Mouse (Mus musculus) spleen, postnatal 10 days (tissue): ENCODE measurements around the gene Taf11.
A peak's percentile ranks its signal among the peaks of the same experiment; 100 is the strongest.

ENCODE experiments used
- DNase-seq, 2 experiments: peaks; one replicate each; pipeline ENCODE4 v3.0.0; 2021 to 2022; ENCODE audit warnings: low spot score in 2 of 2

Taf11 gene

DNA sequence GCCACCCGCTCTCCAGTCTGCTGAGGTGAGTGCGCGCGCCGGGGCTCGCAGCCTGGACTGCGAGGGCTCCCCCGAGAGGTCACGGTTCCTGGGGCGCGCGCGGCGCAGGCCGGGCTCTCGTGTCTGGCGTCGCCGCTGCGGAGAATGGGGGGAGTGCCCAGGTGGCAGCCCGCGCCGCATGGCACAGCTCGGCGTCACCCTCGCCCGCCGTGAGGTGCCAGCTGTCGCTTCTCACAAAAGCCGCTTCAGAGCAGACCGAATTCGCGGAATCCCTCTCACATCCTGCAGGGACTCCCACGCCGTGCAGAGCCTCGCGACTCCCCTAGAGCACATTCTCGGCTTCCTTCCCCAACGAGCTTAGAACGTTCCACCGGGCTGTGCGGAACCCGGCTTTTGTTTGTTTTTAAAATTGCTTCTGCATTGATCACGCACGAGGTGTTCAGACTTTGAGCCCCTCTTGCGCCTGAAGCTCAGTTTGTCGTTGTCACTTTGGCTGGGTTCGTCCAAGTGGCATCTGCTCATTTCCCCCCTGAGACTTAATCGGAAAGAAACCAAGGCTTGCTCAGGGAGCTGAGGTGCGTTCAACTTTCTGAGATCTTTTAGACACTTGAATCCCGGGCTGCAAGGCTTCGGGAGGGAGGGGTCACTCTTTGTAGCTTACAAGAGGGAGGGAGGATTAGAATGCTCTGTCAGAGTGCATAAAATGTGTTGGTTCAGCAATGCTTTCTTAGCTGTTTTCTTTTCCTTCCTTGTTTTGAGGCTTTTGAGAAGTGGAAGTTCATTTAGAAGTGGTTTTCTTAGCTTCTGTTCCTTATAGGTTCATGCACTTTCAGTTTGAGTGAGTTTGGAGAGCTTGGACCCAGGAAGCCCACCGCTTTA is at the start of gene Taf11:
TSS of gene Taf11 (minus strand) at position 223 of the 879 bp plus-strand sequence.
- DNase-seq = peak in 1 of 2 experiments; percentile 71

DNA sequence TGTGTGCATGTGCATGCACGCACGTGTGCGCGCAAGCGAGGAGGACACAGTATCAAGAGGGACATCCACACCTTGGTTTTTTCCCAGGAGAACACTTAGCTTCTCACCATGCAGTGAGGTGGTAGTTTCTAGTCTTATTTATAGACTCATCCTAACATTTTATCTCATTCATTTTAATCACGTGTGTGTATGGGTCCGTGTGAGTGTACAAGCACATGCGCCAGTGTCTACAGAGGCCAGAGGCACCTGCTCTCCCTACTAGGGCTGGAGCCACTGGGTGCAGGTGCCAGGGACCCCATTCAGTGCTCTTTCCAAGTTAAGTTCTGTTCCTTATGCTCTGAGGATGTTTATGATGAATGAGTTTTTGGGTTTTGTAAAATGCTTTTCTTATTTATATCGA is 48.0 kb upstream of the Taf11 start:
- DNase-seq = no peak

DNA sequence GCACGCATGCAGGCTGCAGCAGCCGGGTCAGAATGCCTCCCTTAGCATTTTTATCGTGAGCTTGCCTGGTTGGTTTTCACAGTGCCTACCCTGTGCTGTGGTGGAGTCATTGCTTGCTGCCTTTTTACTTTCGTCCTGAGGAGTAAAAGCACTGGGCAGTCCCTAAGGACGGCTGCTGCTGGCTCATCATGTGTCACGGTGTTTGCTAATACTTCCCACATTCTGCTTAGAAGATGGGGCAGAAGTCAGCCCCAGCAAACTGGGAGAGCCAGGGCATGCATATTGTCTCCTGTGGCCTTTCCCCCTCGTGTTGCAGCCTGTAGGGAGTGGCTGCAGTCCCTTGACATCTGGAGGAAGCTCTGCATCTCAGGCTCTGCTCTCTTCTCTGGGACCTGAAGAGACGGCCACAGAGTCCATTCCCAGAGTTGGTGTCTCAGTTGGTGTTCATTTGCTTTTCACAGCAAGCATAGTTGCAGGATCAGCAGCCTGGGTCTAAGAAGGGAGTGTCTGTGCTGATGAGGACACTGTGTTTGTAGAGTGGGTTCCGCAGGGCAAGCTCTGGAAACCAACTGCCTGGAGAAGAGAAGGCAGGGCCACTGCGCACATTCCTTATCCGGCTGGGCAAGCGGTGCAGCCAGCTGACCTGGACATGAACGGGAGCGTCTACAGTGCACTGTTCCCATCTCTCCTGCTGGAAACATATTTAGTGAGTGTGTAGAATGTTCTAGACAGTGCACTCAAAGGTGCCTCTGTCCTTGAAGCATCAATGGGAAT is 45.2 kb upstream of the Taf11 start:
- no peak for DNase-seq

DNA sequence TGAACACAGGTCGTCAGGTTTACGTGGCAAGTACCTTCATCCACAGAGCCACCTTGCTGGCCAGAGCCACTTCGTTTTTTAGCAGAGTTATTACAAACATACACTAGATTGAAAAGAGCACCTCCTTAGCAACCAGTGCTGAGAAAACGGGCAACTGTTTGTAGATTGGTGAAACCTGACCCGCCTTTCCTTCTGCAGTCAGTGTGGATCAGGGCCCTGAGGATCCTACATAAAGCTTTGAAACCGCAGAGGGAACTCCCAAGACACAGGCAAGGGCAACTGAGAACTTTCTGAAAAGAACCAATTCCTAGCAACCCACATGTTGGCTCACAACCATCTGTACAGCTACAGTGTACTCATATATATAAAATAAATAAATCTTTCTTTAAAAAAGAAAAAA is 43.5 kb upstream of the Taf11 start:
- DNase-seq = no peak

DNA sequence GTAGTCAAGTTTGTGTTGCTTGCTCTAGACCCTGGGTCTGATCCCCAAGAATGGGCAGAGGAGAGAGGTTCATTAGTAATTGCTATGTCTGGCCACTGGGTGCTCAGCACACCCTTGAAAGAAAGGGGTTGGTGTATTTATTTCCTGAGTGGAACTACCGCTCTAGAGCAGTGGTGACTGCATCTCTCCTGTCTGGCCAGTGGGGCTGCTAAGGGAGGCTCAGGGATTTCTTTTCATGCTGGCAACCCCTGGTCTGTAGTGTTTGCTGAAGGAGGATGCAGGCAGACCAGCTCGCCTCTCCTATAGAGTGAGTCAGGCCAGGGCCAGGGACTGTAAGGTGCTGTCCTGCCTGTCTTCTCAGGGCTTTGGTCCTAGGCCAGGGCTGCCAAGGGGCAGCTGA is 37.5 kb upstream of the Taf11 start:
- DNase-seq = no peak

DNA sequence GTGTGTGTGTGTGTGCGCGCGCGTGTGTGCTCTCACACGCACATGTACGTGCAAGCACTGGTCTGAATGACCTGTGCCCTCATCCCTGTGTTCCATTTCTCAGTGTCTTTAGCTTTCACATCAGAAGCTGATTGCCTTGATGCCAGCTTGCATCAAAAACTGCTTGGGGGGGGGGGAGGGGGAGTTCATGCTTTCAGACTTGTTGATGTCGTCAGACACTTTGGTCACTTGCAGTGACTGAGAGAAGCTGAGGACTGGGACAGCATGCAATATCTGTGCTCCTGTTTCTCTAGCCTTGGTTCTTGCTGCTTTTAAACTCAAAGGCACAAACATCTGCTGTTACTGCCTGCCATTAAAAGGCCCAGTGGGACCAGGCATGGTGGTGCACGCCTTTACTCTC is 36.7 kb upstream of the Taf11 start:
- DNase-seq = no peak

DNA sequence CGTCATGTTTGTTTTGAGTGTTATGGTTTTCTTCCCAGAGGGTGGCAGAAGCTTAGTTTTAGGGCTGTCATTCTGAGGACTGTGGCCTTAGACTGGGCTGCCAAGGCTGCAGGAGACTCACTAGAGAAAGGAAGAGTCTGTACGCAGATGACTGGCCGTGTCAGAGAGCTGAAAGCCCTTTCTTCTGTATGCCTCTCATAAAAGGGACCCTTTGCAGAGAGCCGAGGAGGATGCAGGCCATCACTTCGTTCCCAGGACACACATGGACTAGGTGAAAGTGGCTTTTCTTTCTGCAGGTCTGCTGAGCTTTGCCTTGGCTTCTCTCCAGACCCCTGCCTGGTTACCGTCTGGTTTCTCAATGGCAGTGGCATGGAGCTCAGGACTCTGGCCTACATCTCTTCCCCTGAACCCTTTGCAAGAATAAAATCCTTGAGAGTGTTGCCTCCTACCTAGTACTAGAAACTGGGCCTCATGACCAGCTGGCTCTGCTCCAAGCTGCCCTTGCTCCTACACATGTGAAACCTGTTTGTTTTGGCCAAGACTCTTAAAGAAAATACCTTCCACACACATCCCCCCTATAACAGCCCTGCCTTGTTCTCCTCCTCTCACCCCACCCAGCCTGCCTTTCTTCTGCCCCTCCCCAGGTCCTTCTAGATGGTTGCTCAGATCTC is 36.0 kb upstream of the Taf11 start:
- no peak for DNase-seq

DNA sequence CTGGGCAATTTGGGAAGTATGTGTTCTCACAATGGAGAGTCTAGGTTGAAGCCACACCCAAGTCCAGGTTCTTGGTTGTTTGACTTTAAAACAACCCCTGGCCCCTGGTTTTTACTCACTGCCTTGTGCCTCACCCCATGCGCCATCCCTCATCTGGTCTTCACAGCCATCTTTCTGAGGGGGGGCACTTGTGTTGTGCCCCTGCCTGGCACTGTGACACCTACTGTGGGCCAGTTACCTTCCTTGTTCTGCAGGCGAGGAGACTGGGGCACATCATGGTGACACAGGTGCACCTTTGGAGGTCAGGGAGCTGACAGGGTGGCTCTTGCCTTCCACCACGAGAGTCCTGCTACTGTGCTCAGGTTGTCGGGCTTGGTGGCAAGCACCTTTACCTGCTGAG is 32.5 kb upstream of the Taf11 start:
- DNase-seq = no peak

DNA sequence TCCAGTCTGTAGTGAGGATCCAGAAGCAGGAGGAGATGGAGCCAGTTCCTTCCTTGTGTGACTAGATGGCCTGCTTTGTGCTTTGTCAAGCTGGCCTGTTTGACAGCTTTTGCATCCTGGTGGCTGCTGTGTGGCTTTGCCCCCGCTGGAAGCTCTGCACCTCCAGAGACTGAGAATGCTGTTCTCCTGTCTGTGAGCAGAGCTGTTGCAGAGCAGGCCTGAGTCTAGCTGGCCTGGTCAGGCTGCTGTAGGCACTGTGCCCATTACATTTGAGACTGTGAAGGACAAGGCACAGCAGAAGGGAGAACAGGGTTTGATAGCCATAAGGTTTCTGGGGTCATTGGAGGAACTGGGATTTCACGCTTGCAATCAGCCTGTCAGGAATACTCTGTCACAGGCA is 32.1 kb upstream of the Taf11 start:
- no peak for DNase-seq

DNA sequence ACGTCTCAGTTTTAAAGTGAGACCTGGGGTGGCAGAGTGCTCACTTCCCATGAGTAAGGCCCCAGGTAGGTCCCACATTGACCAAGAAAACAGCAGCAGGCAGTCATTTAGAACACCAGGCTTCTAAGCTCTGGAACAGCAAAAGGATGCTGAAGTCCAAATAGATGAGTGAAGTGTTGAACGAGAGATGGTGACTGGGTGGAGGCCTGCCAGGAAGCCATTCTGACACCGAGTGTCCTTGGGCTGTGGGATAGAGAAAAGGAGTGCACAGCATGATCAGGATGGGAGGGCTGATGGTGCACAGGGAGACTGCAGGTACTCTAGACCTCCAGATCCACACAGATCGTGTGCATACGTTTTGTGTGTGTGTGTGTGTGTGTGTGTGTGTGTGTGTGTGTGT is 31.5 kb upstream of the Taf11 start:
- no peak for DNase-seq

DNA sequence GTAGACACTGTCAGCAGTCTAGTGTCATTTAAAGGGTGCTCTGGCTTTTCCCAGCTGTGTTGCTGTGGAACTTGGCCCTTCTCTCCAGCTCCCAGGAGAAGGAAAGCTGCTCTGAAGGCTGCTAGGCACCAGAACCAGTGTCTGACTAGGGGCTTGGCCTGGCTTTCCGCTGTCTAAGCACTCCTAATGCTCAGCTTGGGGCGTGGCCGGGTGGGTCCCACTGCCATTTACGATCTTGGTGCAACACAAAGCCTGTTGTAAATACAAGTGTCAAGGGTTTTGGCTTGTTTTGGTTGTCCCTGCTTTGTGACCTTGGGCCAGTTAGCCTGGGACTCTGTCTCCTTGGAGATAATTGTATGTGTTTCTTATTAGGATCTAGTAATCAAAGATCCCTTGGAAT is 30.7 kb upstream of the Taf11 start:
- no peak for DNase-seq

DNA sequence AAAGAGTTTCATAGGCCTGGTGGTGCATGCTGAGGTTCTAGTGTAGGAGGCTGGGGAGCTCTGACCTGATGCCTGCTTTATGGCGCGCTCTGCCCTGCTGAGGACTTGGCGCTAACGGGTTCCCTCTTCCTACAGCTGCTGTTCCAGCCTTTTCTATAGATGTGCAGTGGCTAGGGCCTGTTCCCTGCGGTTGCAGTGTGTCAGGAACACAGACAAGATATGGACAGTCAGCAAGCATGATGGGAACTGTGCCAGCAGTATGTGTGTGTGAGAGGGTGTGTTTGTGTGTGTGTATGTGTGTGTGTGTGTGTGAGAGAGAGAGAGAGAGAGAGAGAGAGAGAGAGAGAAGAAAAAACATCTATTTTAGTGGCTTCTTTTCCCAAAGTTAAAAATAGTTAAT is 29.4 kb upstream of the Taf11 start:
- no peak for DNase-seq

DNA sequence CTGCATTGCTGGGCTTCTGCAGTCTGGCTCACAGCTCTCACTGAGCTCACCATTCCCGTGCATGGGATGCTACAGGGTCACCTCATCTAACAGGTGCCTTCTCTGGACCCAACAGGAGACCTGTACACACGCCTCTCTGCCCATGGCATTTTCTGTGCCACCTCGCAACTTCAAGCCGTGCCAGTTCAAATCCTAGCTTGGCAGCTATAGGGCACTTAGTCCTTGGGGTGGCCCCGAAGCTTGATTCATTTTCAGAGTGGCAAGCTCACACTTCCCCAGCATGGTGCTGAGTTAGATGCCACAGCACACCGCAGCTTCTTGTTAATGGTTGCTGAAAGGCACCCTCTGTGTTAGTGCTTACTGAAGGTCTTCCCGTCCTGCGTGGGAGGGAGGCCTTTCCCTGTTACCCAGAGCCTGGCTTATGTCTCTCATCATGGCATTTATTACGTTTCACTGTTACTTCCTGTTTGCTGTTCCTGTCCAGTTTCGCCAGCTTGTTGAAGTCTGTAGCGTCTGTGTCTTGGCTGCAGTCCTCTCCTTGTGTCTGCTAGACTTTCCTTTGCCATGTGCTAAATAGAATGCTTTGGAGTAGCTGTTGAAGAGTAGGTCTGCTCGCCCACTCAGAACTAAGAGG is 28.6 kb upstream of the Taf11 start:
- no peak for DNase-seq

DNA sequence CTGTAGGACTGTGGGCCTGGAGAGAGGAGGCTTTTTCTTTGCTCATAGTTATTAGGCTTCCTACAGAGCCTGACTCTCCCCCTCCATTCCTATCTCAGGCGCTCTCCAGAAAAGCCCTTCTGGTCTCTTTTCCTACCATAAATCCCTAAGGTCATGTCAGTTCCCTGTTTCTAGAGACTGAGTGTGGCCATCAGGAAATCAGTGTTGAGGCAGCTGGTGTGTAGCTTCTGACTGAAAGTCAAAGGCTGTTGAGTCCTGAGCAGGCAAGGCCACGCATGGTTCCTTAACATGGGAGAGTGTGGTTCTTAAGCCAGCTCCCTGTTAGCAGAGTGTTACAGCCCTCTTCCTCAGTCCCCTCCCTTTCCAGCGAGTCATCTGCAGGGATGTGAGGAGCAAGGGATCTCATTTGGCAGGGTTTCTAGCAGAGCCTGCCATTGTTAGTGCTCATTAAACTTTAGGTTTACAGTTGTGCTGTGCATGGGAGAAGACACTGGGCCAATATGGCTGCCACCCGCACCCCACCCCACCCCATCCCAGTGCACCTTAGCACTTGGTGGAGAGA is 27.5 kb upstream of the Taf11 start:
- DNase-seq = no peak

DNA sequence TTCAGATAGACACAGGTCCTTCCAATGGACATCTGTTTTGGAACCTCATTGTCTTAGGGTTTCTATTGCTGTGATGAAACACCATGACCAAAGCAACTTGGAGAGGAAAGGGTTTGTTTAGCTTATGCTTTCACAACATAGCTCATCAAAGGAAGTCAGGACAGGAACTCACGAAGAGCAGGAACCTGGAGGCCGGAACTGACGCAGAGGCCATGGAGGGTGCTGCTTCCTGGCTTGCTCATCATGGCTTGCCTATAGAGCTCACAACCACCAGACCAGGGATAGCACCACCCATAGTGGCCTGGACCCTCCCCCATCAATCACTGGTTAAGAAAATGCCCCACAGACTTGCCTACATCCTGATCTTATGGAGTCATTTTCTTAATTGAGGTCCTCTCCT is 25.4 kb upstream of the Taf11 start:
- no peak for DNase-seq

DNA sequence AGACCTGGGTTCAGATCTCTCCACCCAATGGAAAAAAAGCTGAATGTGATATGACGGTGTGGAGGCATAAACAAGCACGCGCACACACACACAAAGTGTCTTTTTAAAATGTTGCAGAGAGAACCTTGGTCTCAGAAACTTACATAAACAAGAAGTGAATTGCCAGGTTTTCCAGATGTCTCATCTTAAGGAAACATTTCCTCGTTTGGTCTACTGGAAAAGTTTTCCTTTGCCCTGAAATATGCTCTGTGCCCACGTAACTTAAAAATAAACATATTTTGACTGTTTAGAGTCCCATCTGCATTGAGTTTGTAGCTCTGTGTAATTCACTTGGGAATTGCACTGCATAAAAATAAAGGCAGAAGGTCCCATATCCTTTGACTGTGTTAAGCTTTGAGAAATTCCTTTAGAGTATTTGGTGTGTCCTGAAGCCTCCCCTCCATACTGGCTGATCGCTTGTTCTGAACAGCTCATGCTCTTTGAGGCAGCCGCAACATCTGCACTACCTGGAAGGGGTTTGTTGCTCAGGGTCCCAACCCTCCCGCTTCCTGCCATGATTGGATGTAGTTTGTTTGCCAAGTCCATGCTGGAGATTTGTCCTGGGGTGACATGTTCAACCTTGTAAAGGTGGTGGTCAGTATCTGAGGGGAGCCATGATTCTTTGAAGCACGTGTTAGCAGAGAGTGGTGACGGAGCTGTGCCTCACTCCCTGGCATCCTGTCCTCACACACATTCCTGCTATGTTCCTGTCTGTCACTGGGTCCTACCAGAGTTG is 24.7 kb upstream of the Taf11 start:
- no peak for DNase-seq

DNA sequence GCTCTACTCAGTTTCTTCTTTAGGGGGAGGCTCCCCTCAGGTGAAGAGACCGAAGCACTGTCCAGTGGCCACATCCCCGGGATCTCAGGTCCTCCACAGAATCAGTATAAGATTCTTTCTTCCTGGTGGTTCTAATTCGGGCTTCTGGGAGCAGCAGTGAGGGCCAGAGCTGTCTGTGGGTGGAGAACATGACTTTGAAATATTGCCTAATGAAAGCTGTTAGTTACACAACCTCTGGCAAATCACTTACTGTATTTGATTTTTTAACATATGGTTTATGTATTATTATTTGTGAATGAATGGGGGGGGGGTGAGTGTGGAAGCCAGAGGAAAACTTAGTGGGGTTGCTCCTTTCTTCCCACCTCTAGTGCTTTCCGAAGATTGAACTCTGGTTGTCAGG is 22.2 kb upstream of the Taf11 start:
- no peak for DNase-seq

DNA sequence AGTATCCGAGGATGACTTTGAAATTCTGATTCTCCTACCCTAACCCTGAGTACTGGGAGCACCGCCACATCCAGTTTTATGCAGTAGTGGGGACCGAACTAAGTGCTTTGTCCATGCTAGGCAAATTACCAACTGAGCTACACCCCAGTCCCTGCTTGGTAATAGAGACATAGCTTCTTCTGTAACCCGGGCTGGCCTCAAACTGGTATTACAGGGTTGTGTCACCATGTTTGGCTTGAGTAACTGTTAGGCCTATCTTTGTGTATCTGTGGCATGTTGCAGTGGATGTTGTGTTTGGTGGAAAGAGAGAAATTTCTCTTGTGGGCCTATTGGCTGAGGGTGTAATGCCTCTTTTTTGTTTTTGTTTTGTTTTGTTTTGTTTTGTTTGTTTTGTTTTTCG is 20.6 kb upstream of the Taf11 start:
- no peak for DNase-seq

DNA sequence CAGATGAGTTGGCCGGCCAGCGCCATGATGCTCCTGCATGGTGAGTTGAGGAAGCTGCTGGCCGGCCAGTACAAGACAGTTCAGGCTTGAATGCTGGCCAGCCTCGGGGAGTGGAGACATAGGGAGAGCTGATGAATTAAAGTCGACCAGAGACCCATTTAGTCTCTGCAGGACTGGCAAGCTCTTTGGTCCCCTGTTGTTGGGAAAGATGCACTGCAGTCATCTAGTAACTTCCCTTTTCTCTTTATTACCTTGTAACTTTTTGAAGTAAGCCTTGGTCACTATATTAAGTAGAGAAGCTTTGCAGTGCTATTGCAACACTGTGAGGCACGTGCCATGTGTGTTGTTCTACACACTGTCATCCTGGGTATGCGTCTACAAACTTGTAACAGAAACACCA is 15.9 kb upstream of the Taf11 start:
- DNase-seq = no peak

DNA sequence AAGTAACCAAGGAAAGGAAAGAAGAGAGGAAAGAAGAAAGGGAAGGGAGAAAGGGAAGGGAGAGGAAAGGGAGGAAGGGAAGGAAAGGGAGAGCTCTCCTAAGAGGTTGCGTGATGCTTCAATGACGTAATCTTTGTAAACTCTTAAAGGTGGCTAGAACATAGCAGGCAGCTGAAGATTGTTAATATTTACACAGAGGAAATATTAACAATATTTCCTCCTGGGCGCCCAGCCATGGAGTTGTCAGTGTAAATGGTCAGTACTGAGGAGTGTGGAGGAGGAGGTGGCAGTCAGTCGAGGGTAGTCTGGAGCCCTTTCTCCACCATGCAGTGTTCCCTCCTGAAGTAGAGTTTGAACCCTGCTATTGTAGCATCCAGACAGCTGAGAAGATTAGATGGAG is 15.4 kb upstream of the Taf11 start:
- no peak for DNase-seq

DNA sequence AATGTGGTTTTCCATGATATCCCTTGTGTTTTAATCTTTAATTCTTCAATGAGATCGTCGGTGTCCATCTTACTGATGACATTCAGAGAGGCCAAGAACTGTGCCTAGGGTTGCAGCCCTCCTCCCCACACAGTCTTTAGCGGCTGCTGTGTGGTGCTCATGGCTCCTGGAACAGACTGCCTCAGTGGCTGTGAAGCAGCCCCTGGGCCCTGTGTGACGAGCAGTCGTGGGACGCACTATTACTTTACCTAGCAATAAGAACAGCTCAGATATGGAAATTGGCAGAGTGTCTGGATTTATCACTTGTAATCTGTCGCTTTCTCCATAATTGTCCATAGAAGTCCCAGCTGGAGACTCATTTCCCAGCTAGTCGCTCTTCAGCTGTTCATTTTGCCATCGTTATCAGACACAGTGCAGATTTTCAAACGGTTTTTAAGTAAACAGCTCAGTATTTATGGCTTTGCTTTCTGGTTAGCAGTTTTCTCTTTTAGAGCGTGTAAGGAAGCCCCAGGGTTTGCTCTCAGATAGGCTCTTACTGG is 12.6 kb upstream of the Taf11 start:
- no peak for DNase-seq
